Mouse (Mus musculus): ENCODE results near the gene Lyl1.

Lyl1 gene

DNA sequence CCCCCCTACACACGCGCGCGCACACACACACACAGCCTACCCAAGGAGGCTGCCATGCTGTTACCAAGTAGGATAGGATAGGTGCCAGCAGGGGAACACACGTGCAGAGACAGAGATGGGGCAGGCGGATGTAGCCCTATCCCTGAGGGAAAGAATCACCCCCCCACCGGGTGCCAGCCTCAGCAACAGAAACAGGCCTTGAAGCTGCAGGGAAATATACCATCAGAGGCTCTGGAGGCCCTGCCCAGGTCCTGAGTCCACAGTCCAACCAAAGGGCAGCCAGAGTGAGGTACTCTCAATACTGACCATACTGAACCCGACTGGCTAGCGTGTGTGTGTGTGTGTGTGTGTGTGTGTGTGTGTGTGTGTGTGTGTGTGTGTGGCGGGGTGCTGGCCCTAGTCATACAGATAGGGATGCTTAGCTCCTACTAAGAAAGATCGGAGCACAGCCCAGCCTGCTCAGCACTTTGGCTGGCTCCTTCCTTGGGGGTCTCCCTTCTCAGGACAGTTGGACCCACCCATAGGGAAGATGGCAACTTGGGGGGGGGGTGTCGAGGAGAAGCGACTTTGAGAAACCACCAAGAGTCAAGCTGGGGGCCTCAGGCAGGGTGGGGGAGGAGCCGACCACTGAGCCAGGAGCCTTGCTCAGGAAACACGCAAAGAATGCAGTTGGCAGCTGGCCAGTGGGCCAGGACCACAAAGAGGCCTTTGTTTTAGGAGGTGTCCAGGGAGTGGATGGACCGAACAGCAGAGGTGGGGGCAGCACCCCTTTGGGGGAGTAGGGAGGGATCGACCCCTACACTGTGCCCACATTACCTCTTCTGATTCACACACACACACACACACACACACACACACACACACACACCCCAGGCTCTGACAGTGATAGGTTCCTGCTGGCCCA is 42.5 kb downstream of the Lyl1 start:
- no peak for DNase-seq

DNA sequence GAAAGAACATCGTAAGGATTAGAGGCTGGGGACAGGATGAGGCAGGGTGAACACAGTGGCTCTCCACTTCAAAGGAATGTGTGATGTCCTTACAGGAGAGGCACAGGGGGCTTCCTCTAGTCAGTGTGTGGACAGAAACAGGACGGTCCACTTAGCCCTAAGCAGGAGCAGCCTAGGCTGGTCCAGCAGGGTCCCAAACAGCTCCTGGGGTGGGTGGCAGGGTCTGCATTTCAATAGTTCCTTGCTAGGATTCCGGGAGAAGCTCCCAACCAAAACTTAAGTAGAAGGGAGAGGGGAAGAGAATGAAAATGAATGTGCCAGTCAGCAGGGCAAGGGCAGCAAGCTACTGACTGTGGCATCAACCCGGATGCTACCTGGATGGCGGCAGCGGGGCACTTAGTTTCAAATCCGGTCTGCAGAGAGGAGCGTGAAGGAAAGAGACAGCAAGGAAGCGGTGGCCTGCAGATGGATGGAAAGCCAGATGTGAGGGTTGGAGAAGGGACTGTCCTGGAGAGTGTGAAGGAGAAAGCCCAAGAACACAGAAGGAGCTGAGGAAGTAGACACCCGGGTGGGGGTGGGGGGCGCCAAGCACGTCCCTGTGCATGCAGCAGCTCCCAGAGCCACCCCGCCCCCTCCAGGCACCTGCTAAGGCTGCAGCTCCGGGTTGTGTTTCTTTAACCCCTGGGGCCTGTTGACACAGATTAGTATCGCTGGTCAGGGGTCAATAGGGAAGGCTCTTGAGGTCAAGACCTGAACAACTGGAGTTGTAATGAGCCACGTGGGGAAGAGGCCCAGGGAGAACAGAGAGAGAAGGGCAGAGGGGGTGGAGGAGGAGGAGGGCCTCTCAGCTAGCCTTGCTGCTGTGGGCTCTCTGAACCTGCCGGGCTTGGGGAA is 44.0 kb downstream of the Lyl1 start:
- no peak for DNase-seq

DNA sequence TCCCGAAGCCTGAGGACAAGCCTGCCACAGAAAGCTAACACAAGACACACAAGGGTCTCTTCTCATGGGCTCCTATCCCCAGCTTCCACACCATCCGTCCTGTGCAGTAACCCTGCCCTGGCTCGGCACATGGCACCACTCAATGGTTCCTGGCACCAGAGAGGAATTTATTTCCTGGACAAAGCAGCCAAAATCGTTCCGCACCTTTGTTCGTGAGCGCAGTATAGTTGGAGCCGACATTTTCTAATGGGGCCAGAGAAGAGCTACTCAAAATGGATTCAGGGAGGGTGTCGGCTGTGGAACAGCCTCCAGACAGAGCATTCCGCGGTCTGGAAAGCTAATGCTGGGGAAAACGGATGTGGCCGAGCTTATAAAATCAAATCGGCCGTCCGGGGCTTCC is 48.3 kb downstream of the Lyl1 start:
- DNase-seq, result no peak

GRCm38 (mm10) chr8:84752734-84753582 is 51.7 kb downstream of the Lyl1 start:
- no peak for DNase-seq
